ENCODE assay signal across 8 mouse cellular contexts in the genomic region with DNA sequence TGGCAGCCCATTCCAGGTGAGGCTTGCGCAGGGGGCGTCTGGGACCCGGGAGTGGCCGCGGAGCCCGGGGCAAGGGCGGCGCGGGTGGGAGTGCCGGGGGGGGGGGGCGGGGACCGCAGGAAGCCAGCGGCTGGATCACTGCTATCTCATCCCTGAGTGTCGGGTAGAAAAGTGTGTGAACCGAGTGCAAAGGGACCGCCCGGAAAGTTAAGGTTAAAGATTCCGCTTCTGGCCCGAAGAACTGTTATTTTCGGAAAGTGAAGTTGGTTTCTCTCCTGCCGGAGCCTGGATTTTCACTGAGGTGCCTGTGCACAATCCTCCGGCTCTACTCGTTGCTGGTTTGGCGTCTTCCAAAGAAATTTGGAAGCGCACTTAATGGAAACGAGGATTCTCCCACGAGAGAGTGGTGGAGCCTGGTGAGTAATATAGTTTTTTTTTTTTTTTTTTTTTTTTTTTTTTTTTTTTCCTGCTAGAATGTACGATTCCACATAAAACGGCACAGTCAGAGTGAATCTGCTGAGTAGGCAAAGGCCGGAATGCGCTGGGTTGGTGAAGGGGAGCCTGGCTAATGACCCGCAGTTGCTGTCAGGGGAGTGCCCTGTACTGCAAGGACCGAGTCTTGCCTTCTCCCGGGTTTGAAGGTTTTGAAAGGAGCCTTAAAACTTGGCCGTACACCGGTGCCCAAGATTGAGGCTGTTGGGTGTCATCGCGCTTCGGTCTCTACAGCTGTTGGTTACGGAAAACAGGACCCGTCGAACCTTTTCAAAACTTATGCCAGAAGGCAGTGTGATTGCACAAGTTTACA.
A peak's percentile ranks its signal among the peaks of the same experiment; 100 is the strongest.
DNase-seq lines count a peak whose midpoint lies in the region; ATAC-seq and TF ChIP-seq lines count a peak whose summit lies in the region.

No protein-coding gene starts in this region.

- H3K27ac ChIP-seq in cortical plate, adult 2 months (ENCODE audit: insufficient read depth, low read length): peak overlapping the region; percentile 99
- peak overlapping the region; percentile 92 for H3K27ac ChIP-seq in lung, embryonic 14.5 days (ENCODE audit: low read depth)
- peak overlapping the region; percentile 84 for H3K27ac ChIP-seq in neural tube, embryonic 14.5 days (ENCODE audit: low read depth, low read length)

- 2% methylated on average over 36 of the region's 42 CpGs for WGBS in lung, embryonic 14.5 days
- WGBS in neural tube, embryonic 14.5 days: 6% methylated on average over 36 of the region's 42 CpGs

- TF ChIP-seq POLR2A in cortical plate, adult 2 months (IDR thresholded peaks at IDR 0.05; ENCODE audit: extremely low read depth, insufficient read depth, low read length): no peak

- no peaks in the 10 kb centered on the region for H3K36me3 ChIP-seq in lung, embryonic 14.5 days (ENCODE audit: insufficient read depth)
- H3K36me3 ChIP-seq in neural tube, embryonic 14.5 days (ENCODE audit: control insufficient read depth, insufficient read depth, low read length): no peaks in the 10 kb centered on the region

- H3K9me3 ChIP-seq in lung, embryonic 14.5 days (ENCODE audit: low read depth, low read length): no peaks in the 10 kb centered on the region
- H3K9me3 ChIP-seq in neural tube, embryonic 14.5 days (ENCODE audit: control insufficient read depth, low read length): no peaks in the 10 kb centered on the region

- ATAC-seq in lung, embryonic 14.5 days (ENCODE audit: insufficient read depth): peak; percentile 73
- peak; percentile 70 for ATAC-seq in neural tube, embryonic 14.5 days (ENCODE audit: low read depth)

- 0 out of 2 replicates have a peak, but pooled peaks cover 2% of the 10 kb centered on the region for H3K4me1 ChIP-seq in cortical plate, adult 2 months (ENCODE audit: control insufficient read depth, insufficient read depth, low read length)
- H3K4me1 ChIP-seq in lung, embryonic 14.5 days (ENCODE audit: insufficient read depth): peaks cover 7% of the 10 kb centered on the region
- no peaks in the 10 kb centered on the region for H3K4me1 ChIP-seq in neural tube, embryonic 14.5 days (ENCODE audit: control insufficient read depth, insufficient read depth, low read length)

- H3K4me3 ChIP-seq in cortical plate, adult 2 months (ENCODE audit: insufficient read depth, low read length): peak overlapping the region; percentile 94
- peak overlapping the region; percentile 72 for H3K4me3 ChIP-seq in lung, embryonic 14.5 days (ENCODE audit: low read depth, low read length)
- H3K4me3 ChIP-seq in neural tube, embryonic 14.5 days (ENCODE audit: low read depth, low read length): peak overlapping the region; percentile 66

- no peaks in the 10 kb centered on the region for H3K27me3 ChIP-seq in lung, embryonic 14.5 days (ENCODE audit: insufficient read depth, low read length)
- H3K27me3 ChIP-seq in neural tube, embryonic 14.5 days (ENCODE audit: control insufficient read depth, insufficient read depth, low read length): 0 out of 2 replicates have a peak, but pooled peaks cover 2% of the 10 kb centered on the region

- peak; percentile 29 to 36 for DNase-seq in right cerebral cortex, adult 2 months (ENCODE audit: low spot score in 2 of 2)
- DNase-seq in right cerebral cortex, postnatal 14 days: no peak
- peak; percentile 67 to 78 for DNase-seq in heart, adult 18-20 months
- peak; percentile 71 for DNase-seq in kidney, adult 18-20 months
- DNase-seq in lung, embryonic 14.5 days: peak; percentile 74
- no peak for DNase-seq in frontal cortex, postnatal 14 days (ENCODE audit: low spot score in 2 of 2)

- peak overlapping the region; percentile 75 for H3K9ac ChIP-seq in lung, embryonic 14.5 days
- H3K9ac ChIP-seq in neural tube, embryonic 14.5 days (replicated peaks; ENCODE audit: low read depth, low read length): peak overlapping the region; percentile 69

- H3K4me2 ChIP-seq in lung, embryonic 14.5 days: peak overlapping the region; percentile 93
- H3K4me2 ChIP-seq in neural tube, embryonic 14.5 days (ENCODE audit: low read depth, low read length): peak overlapping the region; percentile 63

- no peak for TF ChIP-seq CTCF in cortical plate, adult 2 months (IDR thresholded peaks at IDR 0.05; ENCODE audit: extremely low read depth, insufficient read depth, low read length)
- no peak for TF ChIP-seq CTCF in lung, embryonic 14.5 days (IDR thresholded peaks at IDR 0.05; ENCODE audit: low read depth)

Comparison
In these comparisons a context has a peak if more than half of its experiments do, and no peak if none do; other contexts are left out.
1. DNase-seq: peak in right cerebral cortex, adult 2 months (2 of 2), heart, adult 18-20 months (2 of 2), kidney, adult 18-20 months (single experiment) and lung, embryonic 14.5 days (single experiment); none in right cerebral cortex, postnatal 14 days (single experiment) and frontal cortex, postnatal 14 days (0 of 2).
2. Peak in every context shown above with its lines, with median percentiles within 50 percentile points of each other: H3K27ac ChIP-seq and H3K4me3 ChIP-seq.